Mouse (Mus musculus) heart, postnatal 10 days (tissue): Measurements from ENCODE around the gene Slc25a45. TPM values are rescaled to one million over a fixed set of nuclear protein-coding genes. Genes with fewer than 3 reads are reported as not detected.

Experiments
- DNase-seq, 2 experiments: peaks; one replicate each; pipeline ENCODE4 v3.0.0; 2021
- intact Hi-C: fragments of 180-260 bp; cut with DNase I; formaldehyde crosslinking; loops from one replicate; pipeline ENCODE4 v1.15.1; 2025
- total RNA-seq, 2 experiments: library from RNA; stranded (reverse); gene quantifications; 2 replicates each; pipeline ENCODE4 v1.2.3; 2021

Gene Slc25a45
- 1 to 10 TPM; 4.6 to 5.9 TPM for total RNA-seq

- intact Hi-C loops, result loop anchor here (1.0 kb wide), 3 partner anchors 27 to 90 kb away; no protein-coding TSS in a partner anchor
- peak; percentile 85 to 86 for DNase-seq
Measured at GRCm38 (mm10) chr19:5877618-5878361, at the start of gene Slc25a45. TSS of gene Slc25a45 (plus strand) at chr19:5877808.

GRCm38 (mm10) chr19:5828155-5828554 lies 49.5 kb upstream of the Slc25a45 start:
- intact Hi-C loops, result no loop called here
- DNase-seq, result no peak

GRCm38 (mm10) chr19:5828905-5829304 lies 48.7 kb upstream of the Slc25a45 start:
- DNase-seq, result no peak
- intact Hi-C loops, result no loop called here

GRCm38 (mm10) chr19:5829958-5830615 lies 47.5 kb upstream of the Slc25a45 start:
- intact Hi-C loops, result no loop called here
- no peak for DNase-seq

GRCm38 (mm10) chr19:5830776-5831175 lies 46.8 kb upstream of the Slc25a45 start:
- intact Hi-C loops, result no loop called here
- no peak for DNase-seq

- DNase-seq, result no peak
- intact Hi-C loops, result no loop called here
Measured at GRCm38 (mm10) chr19:5831224-5831957, 46.2 kb upstream of the Slc25a45 start.

- peak in 1 of 2 experiments; percentile 32 for DNase-seq
- intact Hi-C loops, result no loop called here
Measured at GRCm38 (mm10) chr19:5831958-5832320, 45.7 kb upstream of the Slc25a45 start.

- peak in 1 of 2 experiments; percentile 51 for DNase-seq
- intact Hi-C loops, result no loop called here
Measured at GRCm38 (mm10) chr19:5832326-5832725, 45.3 kb upstream of the Slc25a45 start.

GRCm38 (mm10) chr19:5833287-5834100 lies 44.1 kb upstream of the Slc25a45 start:
- intact Hi-C loops, result no loop called here
- no peak for DNase-seq

- intact Hi-C loops, result no loop called here
- DNase-seq, result peak in 1 of 2 experiments; percentile 36
Measured at GRCm38 (mm10) chr19:5834260-5834925, 43.2 kb upstream of the Slc25a45 start.

- peak in 1 of 2 experiments; percentile 38 for DNase-seq
- intact Hi-C loops, result no loop called here
Measured at GRCm38 (mm10) chr19:5835054-5835921, 42.3 kb upstream of the Slc25a45 start.

- intact Hi-C loops, result no loop called here
- DNase-seq, result peak in 1 of 2 experiments; percentile 34
Measured at GRCm38 (mm10) chr19:5835922-5836430, 41.6 kb upstream of the Slc25a45 start.

- intact Hi-C loops, result no loop called here
- DNase-seq, result peak in 1 of 2 experiments; percentile 46
Measured at GRCm38 (mm10) chr19:5836941-5837572, 40.6 kb upstream of the Slc25a45 start.

- DNase-seq, result peak in 1 of 2 experiments; percentile 31
- intact Hi-C loops, result no loop called here
Measured at GRCm38 (mm10) chr19:5837606-5838005, 40.0 kb upstream of the Slc25a45 start.

GRCm38 (mm10) chr19:5838136-5838891 lies 39.3 kb upstream of the Slc25a45 start:
- peak in 1 of 2 experiments; percentile 37 for DNase-seq
- intact Hi-C loops, result no loop called here

- intact Hi-C loops, result no loop called here
- DNase-seq, result no peak
Measured at GRCm38 (mm10) chr19:5838892-5839165, 38.8 kb upstream of the Slc25a45 start.

- peak; percentile 37 to 57 for DNase-seq
- intact Hi-C loops, result loop anchor here (2.0 kb wide), 1 partner anchor 15 kb away; no protein-coding TSS in a partner anchor
Measured at GRCm38 (mm10) chr19:5839317-5840085, 38.1 kb upstream of the Slc25a45 start.
